Mouse (Mus musculus) testis, adult 2 months (tissue): Measurements from ENCODE around the gene Bzw2.

ENCODE experiments used
- CTCF ChIP-seq: fragments of 200-500 bp; IDR thresholded peaks from 2 replicates; pipeline ENCODE4 v1.5.1; 2012; ENCODE audit warnings: low read depth, mild to moderate bottlenecking, inconsistent platforms, low read length, moderate library complexity; ENCODE audit not compliant: control insufficient read depth, insufficient read depth, insufficient replicate concordance
- POLR2A ChIP-seq: fragments of 200-500 bp; IDR thresholded peaks from 2 replicates; pipeline ENCODE4 v1.6.1; 2012; ENCODE audit warnings: low read depth, mild to moderate bottlenecking, inconsistent platforms, low read length, moderate library complexity; ENCODE audit not compliant: control insufficient read depth

DNA sequence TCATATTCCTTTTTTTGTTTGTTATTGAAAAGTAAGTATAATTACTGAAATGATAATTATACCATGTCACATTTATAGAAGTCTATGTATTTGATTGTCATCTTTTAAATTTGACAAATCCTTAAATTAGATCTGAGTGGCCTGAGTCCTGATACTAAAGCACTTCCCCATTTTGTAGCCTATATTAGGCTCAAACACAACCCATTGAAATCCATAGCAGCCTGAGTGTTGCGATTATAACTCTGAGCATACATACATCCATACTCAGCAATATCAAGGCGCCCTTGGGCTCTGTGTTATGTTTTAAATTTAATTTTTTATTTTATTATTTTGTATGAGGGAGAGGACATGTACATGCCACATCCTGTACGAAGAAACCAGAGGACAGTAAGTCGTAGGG, 87.6 kb downstream of the Bzw2 start:
- TF ChIP-seq CTCF (no peak), POLR2A (no peak)
